Mouse (Mus musculus) cerebellum, adult 11-12 months (tissue): Measurements from ENCODE around the gene Tdrd6.

Experiments used
- DNase-seq: peaks from one replicate; pipeline ENCODE4 v3.0.0; 2022

Gene Tdrd6

GRCm38 (mm10) chr17:43629496-43630426 is at the start of gene Tdrd6:
TSS of gene Tdrd6 (minus strand) at chr17:43630299.
- DNase-seq: no peak

GRCm38 (mm10) chr17:43677317-43677716 is 47.2 kb upstream of the Tdrd6 start:
- DNase-seq: no peak

- no peak for DNase-seq
Measured at GRCm38 (mm10) chr17:43676241-43676640, 46.1 kb upstream of the Tdrd6 start.

GRCm38 (mm10) chr17:43675228-43675627 is 45.1 kb upstream of the Tdrd6 start:
- DNase-seq: no peak

- DNase-seq: no peak
Measured at GRCm38 (mm10) chr17:43671907-43672306, 41.8 kb upstream of the Tdrd6 start.

- DNase-seq: no peak
Measured at GRCm38 (mm10) chr17:43669145-43669695, 39.1 kb upstream of the Tdrd6 start.

GRCm38 (mm10) chr17:43667290-43667843 is 37.3 kb upstream of the Tdrd6 start, which contains the start of gene Cyp39a1:
TSS of gene Cyp39a1 (plus strand) at chr17:43667425.
- no peak for DNase-seq

GRCm38 (mm10) chr17:43666576-43667289 is 36.6 kb upstream of the Tdrd6 start, which contains the start of gene Slc25a27:
TSS of gene Slc25a27 (minus strand) at chr17:43667214.
- peak; percentile 93 for DNase-seq

- no peak for DNase-seq
Measured at GRCm38 (mm10) chr17:43651314-43652046, 21.4 kb upstream of the Tdrd6 start.

- no peak for DNase-seq
Measured at GRCm38 (mm10) chr17:43649641-43650436, 19.7 kb upstream of the Tdrd6 start.

GRCm38 (mm10) chr17:43646925-43647324 is 16.8 kb upstream of the Tdrd6 start:
- DNase-seq: no peak

GRCm38 (mm10) chr17:43645136-43645535 is 15.0 kb upstream of the Tdrd6 start:
- DNase-seq: no peak

GRCm38 (mm10) chr17:43644375-43644774 is 14.3 kb upstream of the Tdrd6 start:
- no peak for DNase-seq

- no peak for DNase-seq
Measured at GRCm38 (mm10) chr17:43643191-43643590, 13.1 kb upstream of the Tdrd6 start.

- no peak for DNase-seq
Measured at GRCm38 (mm10) chr17:43640825-43641224, 10.7 kb upstream of the Tdrd6 start.

- DNase-seq: no peak
Measured at GRCm38 (mm10) chr17:43637146-43637545, 7.0 kb upstream of the Tdrd6 start.

GRCm38 (mm10) chr17:43630427-43630760 is 295 bp upstream of the Tdrd6 start:
- no peak for DNase-seq

- no peak for DNase-seq
Measured at GRCm38 (mm10) chr17:43629026-43629495, 1.0 kb downstream of the Tdrd6 start.

GRCm38 (mm10) chr17:43628246-43628645 is 1.9 kb downstream of the Tdrd6 start:
- DNase-seq: no peak

GRCm38 (mm10) chr17:43622076-43622475 is 8.0 kb downstream of the Tdrd6 start:
- DNase-seq: no peak

- DNase-seq: no peak
Measured at GRCm38 (mm10) chr17:43619156-43619555, 10.9 kb downstream of the Tdrd6 start.

GRCm38 (mm10) chr17:43612221-43612620 is 17.9 kb downstream of the Tdrd6 start:
- DNase-seq: no peak
